Mouse (Mus musculus): ENCODE measurements around the gene Adamts8.

DNA sequence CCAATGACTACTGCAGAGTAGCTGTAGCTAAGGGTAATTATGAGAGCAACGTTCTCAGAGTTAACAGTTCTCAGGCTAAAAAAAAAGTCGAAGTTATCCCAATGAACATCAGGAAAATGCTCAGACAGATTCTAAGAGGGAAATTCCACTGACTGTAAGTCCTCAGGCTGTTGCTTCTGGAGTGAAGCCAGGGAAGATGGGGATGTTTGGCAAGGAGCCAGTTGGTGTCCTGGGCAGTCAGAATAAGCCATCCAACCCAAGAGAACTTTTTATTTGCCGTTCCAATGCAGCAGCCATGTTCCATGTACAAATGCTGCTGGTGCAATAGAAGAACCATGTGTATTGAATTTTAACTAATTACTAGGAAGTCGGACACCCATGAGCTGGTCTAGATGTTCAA lies 8.2 kb downstream of the Adamts8 start:
- TF ChIP-seq GATA1 (IDR thresholded peaks at IDR 0.05; ENCODE audit: low read length): no peak
- no peak for TF ChIP-seq TAL1 (IDR thresholded peaks at IDR 0.05; ENCODE audit: low read length)
